Mouse (Mus musculus) embryonic facial prominence, embryonic 11.5 days (tissue): ENCODE results near the gene Pex5. TPM values are rescaled to one million over a fixed set of nuclear protein-coding genes. Genes with fewer than 3 reads are reported as not detected.
A peak's percentile ranks its signal among the peaks of the same experiment; 100 is the strongest.
"Not testable (repeated sequence)": the region's sequence is repeated elsewhere in the genome, so short reads cannot be mapped to it uniquely, and the experiment has no call there.

Experiments
- ATAC-seq: fragments of 200-750 bp; cut with Nextera tagmentation; replicated peaks from 2 replicates; pipeline ENCODE4 v1.8.0; 2017; ENCODE audit warnings: low read depth; ENCODE audit not compliant: insufficient number of reproducible peaks, low FRiP score, low TSS enrichment
- DNase-seq: peaks from one replicate; pipeline ENCODE4 v3.0.0-alpha.2; 2015; ENCODE audit warnings: low spot score
- H3K27ac ChIP-seq: fragments of 300-500 bp; sonication (generic); replicated peaks from 2 replicates; pipeline ENCODE4 v1.5.1; 2014; ENCODE audit warnings: mild to moderate bottlenecking, low read depth, low read length, control low read depth
- H3K27me3 ChIP-seq: fragments of 300-500 bp; sonication (generic); 2 replicates; pipeline ENCODE4 v1.6.1; 2014; ENCODE audit warnings: mild to moderate bottlenecking, low read length, moderate library complexity, mixed read lengths; ENCODE audit not compliant: control insufficient read depth, insufficient read depth
- H3K36me3 ChIP-seq: fragments of 300-500 bp; sonication (generic); replicated peaks from 2 replicates; pipeline ENCODE4 v1.6.1; 2014; ENCODE audit warnings: low read depth, mild to moderate bottlenecking, low read length, moderate library complexity, mixed read lengths; ENCODE audit not compliant: control insufficient read depth, insufficient read depth
- H3K4me1 ChIP-seq: fragments of 300-500 bp; sonication (generic); 2 replicates; pipeline ENCODE4 v1.6.1; 2014; ENCODE audit warnings: low read length, mixed read lengths; ENCODE audit not compliant: control insufficient read depth, insufficient read depth
- H3K4me2 ChIP-seq: fragments of 300-500 bp; sonication (generic); 2 replicates; pipeline ENCODE4 v1.6.1; 2014; ENCODE audit warnings: low read depth, mild to moderate bottlenecking, control low read depth, low read length, moderate library complexity
- H3K4me3 ChIP-seq: fragments of 300-500 bp; sonication (generic); 2 replicates; pipeline ENCODE4 v1.5.1; 2014; ENCODE audit warnings: low read depth, low read length, control low read depth
- H3K9ac ChIP-seq: fragments of 300-500 bp; sonication (generic); replicated peaks from 2 replicates; pipeline ENCODE4 v1.6.1; 2014; ENCODE audit warnings: mild to moderate bottlenecking, control low read depth, low read length
- H3K9me3 ChIP-seq: fragments of 300-500 bp; sonication (generic); replicated peaks from 2 replicates; pipeline ENCODE4 v1.6.1; 2016; ENCODE audit warnings: mild to moderate bottlenecking, low read length, inconsistent platforms, mixed read lengths; ENCODE audit not compliant: control insufficient read depth
- WGBS: fragments of 180-500 bp; shearing (Covaris S2); extraction: QIAGEN DNeasy Blood & Tissue Kit; methylation state at CpG from one replicate; pipeline ENCODE4 v1.1.7; 2014; 5-methylcytosine and 5-hydroxymethylcytosine counted together
- polyA plus RNA-seq: library from polyadenylated mRNA; unstranded; fragments of >200 nt; fragmentation: Nextera tagmentation; extraction: Ambion mirVana; gene quantifications from 2 replicates; pipeline ENCODE4 v1.2.1, GENCODE M21; 2014

Gene Pex5
- polyA plus RNA-seq, 1 experiment from 2014 or later: 38.5 TPM

GRCm38 (mm10) chr6:124425042-124425441, 10.2 kb upstream of the Pex5 start:
- not testable (repeated sequence) for DNase-seq, H3K27ac ChIP-seq, H3K27me3 ChIP-seq, H3K9ac ChIP-seq, H3K9me3 ChIP-seq, H3K36me3 ChIP-seq, H3K4me3 ChIP-seq, H3K4me1 ChIP-seq, ATAC-seq, H3K4me2 ChIP-seq
- WGBS: 63% methylated on average over 7 of the region's 7 CpGs

- H3K4me3 ChIP-seq: no peak overlapping the region
- H3K9me3 ChIP-seq: no peaks in the 10 kb centered on the region
- ATAC-seq: no peak
- WGBS: 47% methylated on average over 1 of the region's 1 CpGs
- no peaks in the 10 kb centered on the region for H3K27me3 ChIP-seq
- no peaks in the 10 kb centered on the region for H3K4me1 ChIP-seq
- H3K27ac ChIP-seq: no peak overlapping the region
- DNase-seq: no peak
- no peak overlapping the region for H3K4me2 ChIP-seq
- H3K9ac ChIP-seq: no peak overlapping the region
- H3K36me3 ChIP-seq: no peaks in the 10 kb centered on the region
Measured at GRCm38 (mm10) chr6:124424068-124424498, 9.2 kb upstream of the Pex5 start.

GRCm38 (mm10) chr6:124418686-124419085, 3.8 kb upstream of the Pex5 start:
- WGBS: 78% methylated on average over 3 of the region's 3 CpGs
- ATAC-seq (no peak), DNase-seq (no peak)
- Histone ChIP-seq H3K4me2 (no peak overlapping the region), H3K4me1 (no peaks in the 10 kb centered on the region; the same call in 1 of the 2 replicates), H3K9ac (no peak overlapping the region), H3K27ac (no peak overlapping the region), H3K36me3 (no peaks in the 10 kb centered on the region), H3K27me3 (no peaks in the 10 kb centered on the region), H3K4me3 (no peak overlapping the region), H3K9me3 (no peaks in the 10 kb centered on the region)

GRCm38 (mm10) chr6:124415347-124416088, 651 bp upstream of the Pex5 start:
- Histone ChIP-seq H3K4me1 (no peaks in the 10 kb centered on the region; the same call in 1 of the 2 replicates), H3K4me3 (peak overlapping the region; percentile 95), H3K27me3 (no peaks in the 10 kb centered on the region), H3K27ac (0 out of 2 replicates have a peak overlapping the region, but pooled peaks have one; percentile 25), H3K9ac (peak overlapping the region; percentile 85), H3K9me3 (no peaks in the 10 kb centered on the region), H3K4me2 (peak overlapping the region; percentile 69), H3K36me3 (0 out of 2 replicates have a peak, but pooled peaks cover 3% of the 10 kb centered on the region)
- DNase-seq: peak; percentile 75
- peak; percentile 36 for ATAC-seq
- 3% methylated on average over 21 of the region's 21 CpGs for WGBS

DNA sequence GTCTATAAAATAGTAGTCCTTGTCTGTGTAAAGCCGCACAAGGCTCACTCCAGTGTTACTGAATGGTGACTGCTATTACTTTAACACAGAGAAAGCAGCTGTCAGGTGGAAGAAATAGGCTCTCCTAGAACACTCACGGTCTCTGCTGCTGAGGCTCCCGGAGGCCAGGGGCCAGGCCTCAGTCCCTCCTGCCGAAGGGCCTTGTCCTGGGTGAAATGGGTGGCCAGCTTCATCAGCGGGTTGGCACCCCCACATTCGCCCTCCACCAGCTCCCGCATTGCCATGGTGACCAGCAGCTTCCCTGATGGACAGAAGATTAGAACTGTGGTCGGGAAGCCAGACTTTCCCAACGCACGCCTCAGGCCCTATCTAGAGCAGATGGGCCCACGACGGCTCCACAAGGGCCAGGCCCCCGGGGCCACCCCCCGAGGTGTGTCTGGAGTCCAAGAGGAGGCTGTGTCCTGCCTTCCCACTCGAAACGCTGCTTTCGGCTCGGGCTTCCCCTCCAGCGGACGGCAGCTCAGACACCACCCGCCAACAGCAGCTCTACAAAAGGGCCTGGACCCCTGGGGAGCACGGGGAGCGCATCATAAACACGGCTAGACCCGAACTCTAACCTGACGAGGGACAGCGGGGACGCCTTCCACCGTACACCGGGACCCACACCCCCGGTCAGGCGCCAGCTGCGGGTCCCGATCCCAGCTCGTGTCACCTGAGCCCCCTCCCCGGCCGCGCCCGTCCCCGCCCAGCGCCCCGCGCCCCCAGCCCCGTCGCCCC, 529 bp downstream of the Pex5 start:
- DNase-seq (peak; percentile 40), ATAC-seq (peak; percentile 68)
- 3% methylated on average over 36 of the region's 45 CpGs for WGBS
- Histone ChIP-seq H3K4me2 (peak overlapping the region; percentile 82), H3K9me3 (no peaks in the 10 kb centered on the region), H3K4me3 (peak overlapping the region; percentile 95), H3K27ac (0 out of 2 replicates have a peak overlapping the region, but pooled peaks have one; percentile 25), H3K27me3 (no peaks in the 10 kb centered on the region), H3K9ac (peak overlapping the region; percentile 85), H3K36me3 (0 out of 2 replicates have a peak, but pooled peaks cover 3% of the 10 kb centered on the region), H3K4me1 (no peaks in the 10 kb centered on the region; the same call in 1 of the 2 replicates)

DNA sequence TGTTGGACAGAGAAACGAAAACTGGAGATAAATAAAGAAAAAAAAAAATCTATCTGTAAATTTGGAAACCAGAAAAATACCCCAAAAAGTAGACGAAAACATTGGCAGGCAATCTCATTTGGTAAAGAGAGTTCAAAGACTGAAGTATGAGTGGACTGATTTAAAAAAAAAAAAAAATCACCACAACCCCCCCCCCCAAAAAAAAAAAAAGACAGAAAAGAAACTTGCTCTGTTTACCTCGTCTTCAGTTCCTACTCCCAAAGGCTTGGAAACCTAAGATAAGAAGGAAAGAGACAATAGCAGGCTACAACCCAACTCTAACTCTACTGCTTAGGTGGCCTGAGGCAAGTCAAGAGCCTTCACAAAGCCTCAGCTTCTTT, 1.1 kb downstream of the Pex5 start:
- Histone ChIP-seq H3K27ac (no peak overlapping the region), H3K9me3 (no peaks in the 10 kb centered on the region), H3K36me3 (0 out of 2 replicates have a peak, but pooled peaks cover 3% of the 10 kb centered on the region), H3K27me3 (no peaks in the 10 kb centered on the region), H3K4me2 (peak overlapping the region; percentile 82), H3K9ac (peak overlapping the region; percentile 85), H3K4me1 (no peaks in the 10 kb centered on the region; the same call in 1 of the 2 replicates), H3K4me3 (peak overlapping the region; percentile 95)
- ATAC-seq (no peak), DNase-seq (no peak)
- WGBS: 55% methylated on average over 3 of the region's 3 CpGs

DNA sequence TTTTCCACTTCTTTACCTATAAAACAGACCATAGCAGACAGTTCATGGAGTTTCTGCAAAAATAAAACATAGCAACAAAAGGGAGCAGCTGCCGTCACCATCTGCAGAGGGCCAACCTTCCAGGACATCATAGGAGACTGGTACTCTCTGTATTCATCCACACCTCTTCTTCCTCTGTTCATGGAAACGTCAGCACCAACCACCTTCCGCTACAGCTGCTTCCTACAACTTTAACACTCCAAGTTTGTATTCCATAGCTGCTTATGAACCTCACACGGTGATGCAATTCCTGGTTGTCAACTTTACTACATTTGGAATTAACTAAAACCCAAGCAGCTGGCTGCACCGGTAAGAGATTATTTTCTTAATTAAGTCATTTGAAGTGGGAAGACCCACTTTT, 6.5 kb downstream of the Pex5 start:
- Histone ChIP-seq H3K36me3 (peaks cover 8% of the 10 kb centered on the region; the same call in 1 of the 2 replicates), H3K4me3 (no peak overlapping the region), H3K27ac (no peak overlapping the region), H3K9ac (no peak overlapping the region), H3K9me3 (no peaks in the 10 kb centered on the region), H3K4me2 (no peak overlapping the region), H3K27me3 (no peaks in the 10 kb centered on the region), H3K4me1 (no peaks in the 10 kb centered on the region)
- DNase-seq: no peak
- WGBS: 93% methylated on average over 5 of the region's 5 CpGs
- no peak for ATAC-seq

GRCm38 (mm10) chr6:124407180-124407579, 7.7 kb downstream of the Pex5 start:
- peaks cover 8% of the 10 kb centered on the region for H3K36me3 ChIP-seq

More at GRCm38 (mm10) chr6:124407180-124407579, 7.7 kb downstream of the Pex5 start:
- Histone ChIP-seq H3K27me3 (no peaks in the 10 kb centered on the region), H3K27ac (no peak overlapping the region), H3K9me3 (no peaks in the 10 kb centered on the region), H3K4me1 (no peaks in the 10 kb centered on the region), H3K4me2 (no peak overlapping the region), H3K4me3 (no peak overlapping the region), H3K9ac (no peak overlapping the region)
- ATAC-seq (peak; percentile 71), DNase-seq (no peak)
